Mouse (Mus musculus): Measurements from ENCODE around the gene Slc39a1. TPM values are rescaled to one million over a fixed set of nuclear protein-coding genes. Genes with fewer than 3 reads are reported as not detected.
A peak's percentile ranks its signal among the peaks of the same experiment; 100 is the strongest.
"Not testable (repeated sequence)": the region's sequence is repeated elsewhere in the genome, so short reads cannot be mapped to it uniquely, and the experiment has no call there.

Slc39a1 gene
- total RNA-seq, 2 experiments from 2014 or later, result 38.8 to 43.0 TPM

- DNase-seq (ENCODE audit: extremely low spot score in 1 of 2, low spot score in 2 of 2), result no peak
- no peak for TF ChIP-seq CTCF (IDR thresholded peaks at IDR 0.05)
- Histone ChIP-seq H3K4me3 (peak within 1 kb of the TSS; percentile 24), H3K27ac (no peak within 1 kb of the TSS)
- intact Hi-C loops (cut with DNase I), result no loop called here
Observed at GRCm38 (mm10) chr3:90242984-90243775, 4.8 kb upstream of the Slc39a1 start, which contains the start of gene Creb3l4. Creb3l4 (minus strand) TSS chr3:90243512.

DNA sequence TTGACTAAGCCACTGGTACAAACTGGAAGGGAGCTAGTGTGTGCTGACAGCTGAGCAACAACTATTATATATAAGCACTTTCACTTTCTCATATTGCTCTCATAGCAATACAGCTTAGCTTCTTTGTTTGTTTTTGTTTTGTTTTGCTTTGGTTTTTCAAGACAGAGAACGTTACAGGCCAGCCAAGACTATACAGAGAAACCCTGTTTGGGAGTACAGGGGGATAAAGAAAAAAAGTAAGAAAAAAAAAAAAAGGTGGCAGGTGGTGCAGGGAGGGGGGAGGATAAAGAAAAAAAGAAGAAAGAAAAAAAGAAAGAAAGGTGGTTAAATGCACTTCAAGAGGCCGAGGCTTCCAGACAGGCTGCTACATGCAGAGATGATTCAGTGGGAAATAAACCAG lies 2.6 kb upstream of the Slc39a1 start:
- no peak for DNase-seq (ENCODE audit: extremely low spot score in 1 of 2, low spot score in 2 of 2)
- no peak for TF ChIP-seq CTCF (IDR thresholded peaks at IDR 0.05)
- no peak overlapping the region for H3K27ac ChIP-seq
- H3K4me3 ChIP-seq, result no peak overlapping the region
- intact Hi-C loops (cut with DNase I), result no loop called here

DNA sequence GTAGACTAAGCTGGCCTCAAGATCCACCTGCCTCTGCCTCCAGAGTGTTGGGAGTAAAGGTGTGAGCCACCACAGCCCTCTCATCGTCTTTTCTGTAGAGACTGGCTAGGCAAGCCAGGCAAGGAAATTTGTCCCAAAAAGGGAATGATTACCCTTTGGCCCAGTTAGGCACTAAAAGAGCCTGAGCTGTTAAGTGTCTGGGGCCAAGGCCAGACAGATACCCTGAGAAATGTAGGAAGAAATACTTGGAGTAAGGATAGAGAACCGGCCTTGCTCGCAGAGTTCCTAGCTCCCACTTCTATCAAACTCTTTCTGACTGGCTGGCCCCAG lies 377 bp upstream of the Slc39a1 start:
- DNase-seq (ENCODE audit: extremely low spot score in 1 of 2, low spot score in 2 of 2), result no peak
- intact Hi-C loops (cut with DNase I), result no loop called here
- peak overlapping the region; percentile 91 for H3K27ac ChIP-seq
- peak; percentile 14 for TF ChIP-seq CTCF (IDR thresholded peaks at IDR 0.05)
- H3K4me3 ChIP-seq, result peak overlapping the region; percentile 91

GRCm38 (mm10) chr3:90248746-90249100 lies 751 bp downstream of the Slc39a1 start:
- Histone ChIP-seq H3K27ac (peak overlapping the region; percentile 91), H3K4me3 (peak overlapping the region; percentile 91)
- peak in 1 of 2 experiments; percentile 18 for DNase-seq (ENCODE audit: extremely low spot score in 1 of 2, low spot score in 2 of 2)
- intact Hi-C loops (cut with DNase I), result loop anchor here (2.0 kb wide), 1 partner anchor 18 kb away; the partner anchor contains the start of gene Jtb
- no peak for TF ChIP-seq CTCF (IDR thresholded peaks at IDR 0.05)

GRCm38 (mm10) chr3:90250791-90251190 lies 2.8 kb downstream of the Slc39a1 start:
- Histone ChIP-seq H3K4me3 (no peak overlapping the region), H3K27ac (no peak overlapping the region)
- intact Hi-C loops (cut with DNase I), result no loop called here
- DNase-seq (ENCODE audit: extremely low spot score in 1 of 2, low spot score in 2 of 2), result no peak
- TF ChIP-seq CTCF (IDR thresholded peaks at IDR 0.05), result no peak

DNA sequence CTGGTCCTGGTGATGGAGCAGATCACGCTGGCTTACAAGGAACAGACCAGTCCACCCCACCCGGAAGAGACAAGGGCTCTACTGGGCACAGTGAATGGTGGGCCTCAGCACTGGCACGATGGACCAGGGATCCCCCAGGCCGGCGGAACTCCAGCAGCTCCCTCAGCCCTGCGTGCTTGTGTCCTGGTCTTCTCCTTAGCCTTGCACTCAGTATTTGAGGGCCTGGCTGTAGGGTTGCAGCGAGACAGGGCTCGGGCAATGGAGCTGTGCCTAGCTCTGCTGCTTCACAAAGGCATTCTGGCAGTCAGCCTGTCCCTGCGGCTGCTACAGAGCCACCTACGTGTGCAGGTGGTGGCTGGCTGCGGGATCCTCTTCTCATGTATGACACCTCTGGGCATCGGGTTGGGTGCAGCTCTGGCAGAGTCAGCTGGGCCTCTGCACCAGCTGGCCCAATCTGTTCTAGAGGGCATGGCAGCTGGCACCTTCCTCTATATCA lies 3.8 kb downstream of the Slc39a1 start:
- H3K27ac ChIP-seq, result peak overlapping the region; percentile 24; the same call in 1 of the 2 replicates
- H3K4me3 ChIP-seq; intact Hi-C loops (cut with DNase I); DNase-seq (ENCODE audit: extremely low spot score in 1 of 2, low spot score in 2 of 2): not testable (repeated sequence)

GRCm38 (mm10) chr3:90252659-90253058 lies 4.7 kb downstream of the Slc39a1 start:
- H3K27ac ChIP-seq; DNase-seq (ENCODE audit: extremely low spot score in 1 of 2, low spot score in 2 of 2); H3K4me3 ChIP-seq; intact Hi-C loops (cut with DNase I): not testable (repeated sequence)

DNA sequence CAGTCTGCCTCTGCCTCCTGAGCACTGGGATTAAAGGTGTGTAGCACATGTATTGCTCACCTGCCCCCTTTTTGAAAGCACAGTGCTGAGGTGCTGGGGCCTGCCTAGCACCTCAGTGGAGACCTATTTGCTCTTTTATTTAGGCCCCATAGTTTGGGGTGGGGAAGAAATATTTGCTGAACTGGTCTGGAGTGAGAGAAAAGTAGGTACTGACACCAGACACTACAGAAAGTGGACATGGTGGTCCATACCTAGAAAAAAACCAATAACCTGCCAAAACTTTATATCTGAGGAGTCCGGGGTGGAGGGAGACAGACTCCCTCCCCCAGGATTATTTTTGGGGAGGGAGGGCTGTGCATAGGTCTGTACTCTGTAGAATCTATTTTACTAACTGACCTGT lies 5.2 kb downstream of the Slc39a1 start:
- H3K27ac ChIP-seq; intact Hi-C loops (cut with DNase I); DNase-seq (ENCODE audit: extremely low spot score in 1 of 2, low spot score in 2 of 2); H3K4me3 ChIP-seq: not testable (repeated sequence)

GRCm38 (mm10) chr3:90253653-90254418 lies 5.9 kb downstream of the Slc39a1 start, which contains the start of gene Crtc2:
Crtc2 (plus strand) TSS chr3:90254163.
- intact Hi-C loops (cut with DNase I), result no loop called here
- no peak for TF ChIP-seq CTCF (IDR thresholded peaks at IDR 0.05)
- peak; percentile 94 to 97 for DNase-seq (ENCODE audit: extremely low spot score in 1 of 2, low spot score in 2 of 2)
- Histone ChIP-seq H3K27ac (peak within 1 kb of the TSS; percentile 89), H3K4me3 (peak within 1 kb of the TSS; percentile 96)

DNA sequence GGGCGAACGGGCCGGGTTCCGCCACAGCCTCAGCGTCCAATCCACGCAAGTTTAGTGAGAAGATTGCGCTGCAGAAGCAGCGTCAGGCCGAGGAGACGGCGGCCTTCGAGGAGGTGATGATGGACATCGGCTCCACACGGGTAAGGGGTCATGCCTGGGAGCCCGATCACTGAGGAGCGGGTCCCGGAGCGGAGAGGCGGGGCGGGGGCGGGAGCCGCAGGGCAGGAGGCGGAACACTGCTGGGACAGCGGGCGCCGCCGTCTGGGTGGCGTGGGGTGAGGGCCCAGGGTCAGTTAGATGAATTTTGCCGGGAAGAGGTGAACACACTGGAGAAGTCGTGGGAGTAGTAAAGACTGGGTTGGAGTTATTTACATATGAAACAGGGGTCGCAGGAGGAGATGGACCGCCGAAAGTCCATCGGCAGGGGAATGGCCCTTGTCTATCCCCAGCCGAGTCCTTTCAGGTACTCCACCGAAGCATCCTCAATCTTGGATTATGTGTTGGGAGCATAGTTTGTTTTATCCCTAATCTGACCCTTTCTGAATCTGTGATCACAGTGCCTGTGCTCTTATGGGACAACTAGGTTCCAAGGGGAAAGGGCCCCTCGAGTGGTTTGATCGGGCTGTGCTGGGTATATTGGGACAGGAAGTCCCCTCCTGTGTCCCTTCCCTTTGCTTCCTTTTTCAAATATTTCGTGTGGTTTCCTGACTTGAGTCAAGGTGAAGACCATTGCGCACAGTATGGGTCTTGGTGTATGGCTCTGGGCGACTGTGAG lies 6.6 kb downstream of the Slc39a1 start:
- TF ChIP-seq CTCF (IDR thresholded peaks at IDR 0.05), result no peak
- no peak for DNase-seq (ENCODE audit: extremely low spot score in 1 of 2, low spot score in 2 of 2)
- Histone ChIP-seq H3K27ac (peak overlapping the region; percentile 89), H3K4me3 (peak overlapping the region; percentile 96)
- intact Hi-C loops (cut with DNase I), result no loop called here

GRCm38 (mm10) chr3:90255194-90255565 lies 7.2 kb downstream of the Slc39a1 start:
- intact Hi-C loops (cut with DNase I), result no loop called here
- TF ChIP-seq CTCF (IDR thresholded peaks at IDR 0.05), result no peak
- no peak for DNase-seq (ENCODE audit: extremely low spot score in 1 of 2, low spot score in 2 of 2)
- peak overlapping the region; percentile 96 for H3K4me3 ChIP-seq
- H3K27ac ChIP-seq, result no peak overlapping the region; the same call in 1 of the 2 replicates

All from left cerebral cortex, adult 2 months (tissue).